Mouse (Mus musculus) adrenal gland, postnatal 36 days (tissue): Measurements from ENCODE around the gene Baz2b. TPM values are rescaled to one million over a fixed set of nuclear protein-coding genes. Genes with fewer than 3 reads are reported as not detected.
"Not testable (repeated sequence)": the region's sequence is repeated elsewhere in the genome, so short reads cannot be mapped to it uniquely, and the experiment has no call there.

Experiments used
- DNase-seq, 2 experiments: peaks; one replicate each; pipeline ENCODE4 v3.0.0; 2021; ENCODE audit warnings: mixed read lengths in 1 of 2
- total RNA-seq, 2 experiments: library from RNA; stranded (reverse); gene quantifications; 2 replicates each; pipeline ENCODE4 v1.2.3; 2021

Baz2b gene
- total RNA-seq, 2 experiments from 2014 or later, result 68.9 to 75.9 TPM

DNA sequence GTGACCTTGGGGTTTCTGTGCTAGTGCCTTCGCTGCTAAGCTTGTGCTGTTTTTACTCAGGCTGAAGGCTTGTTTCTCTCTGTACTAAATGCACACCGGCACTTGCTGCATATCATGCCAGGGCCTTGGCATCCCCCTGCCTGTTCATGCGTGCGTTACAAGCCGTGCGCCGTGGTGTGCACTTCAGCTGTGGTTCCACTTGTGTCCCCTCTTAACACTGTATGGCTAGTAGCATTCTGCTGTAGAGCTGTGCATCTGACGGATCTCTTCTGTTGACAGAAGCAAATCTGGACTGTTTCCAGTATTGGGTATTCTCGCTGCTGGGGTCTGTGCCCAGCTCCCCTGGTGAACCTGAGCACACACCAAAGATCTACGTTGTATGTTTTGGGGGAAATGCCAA is 356.1 kb downstream of the Baz2b start:
- DNase-seq, result no peak

DNA sequence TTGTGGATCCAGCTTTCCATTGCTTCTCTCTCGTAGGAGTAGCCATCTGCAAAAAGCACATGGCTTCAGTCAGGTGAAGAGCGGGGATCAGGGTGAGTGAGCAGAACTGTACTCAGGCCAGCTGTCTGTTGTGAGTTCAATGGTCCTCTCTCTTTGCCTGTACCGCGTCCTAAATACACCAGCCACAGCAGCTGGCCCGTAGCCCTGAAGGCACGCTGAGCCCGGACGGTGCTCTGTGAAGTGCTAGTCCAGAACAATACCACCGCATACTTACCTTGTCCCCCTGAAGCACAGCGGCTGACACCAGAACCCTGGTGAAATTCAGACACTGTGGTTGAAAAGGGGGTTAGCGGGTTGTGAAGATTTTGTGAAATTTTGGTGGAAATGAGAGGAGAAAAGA is 356.7 kb downstream of the Baz2b start:
- no peak for DNase-seq

DNA sequence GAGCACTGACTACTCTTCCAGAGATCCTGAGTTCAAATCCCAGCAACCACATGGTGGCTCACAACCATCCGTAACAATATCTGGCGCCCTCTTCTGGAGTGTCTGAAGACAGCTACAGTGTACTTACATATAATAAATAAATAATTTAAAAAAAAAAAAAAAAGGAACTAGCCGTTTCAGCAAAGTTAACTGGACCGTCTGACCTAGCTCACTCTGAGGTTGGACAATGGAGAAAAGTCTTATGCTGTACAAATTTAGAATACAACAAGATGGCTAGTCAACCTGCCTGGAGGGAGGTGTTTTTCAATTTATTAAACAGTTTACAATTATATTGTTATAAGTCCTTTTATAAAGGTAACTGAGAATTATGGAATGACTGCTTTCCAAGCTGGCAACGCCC is 357.8 kb downstream of the Baz2b start:
- not testable (repeated sequence) for DNase-seq

Other genes with a start within 250 kb of the Baz2b start
- 10 to 100 TPM; 42.6 to 45.2 TPM for gene March7, start within 50 bp of the Baz2b start, total RNA-seq
- 10 to 100 TPM; 36.3 to 36.9 TPM for gene Cd302, start 74.6 kb upstream of the Baz2b start, total RNA-seq
- gene Ly75, start 173.5 kb upstream of the Baz2b start, total RNA-seq, result 1 to 10 TPM in 1 of 2 experiments, under 1 TPM in 1; 0.56 to 1.5 TPM